Mouse (Mus musculus): ENCODE measurements at regions not wholly inside any gene's neighbourhood (a gene's known extent, or its start where the extent isn't known, plus 50 kb on each side); places are given as distances from the start of the nearest gene placed in this dataset.
A peak's percentile ranks its signal among the peaks of the same experiment; 100 is the strongest.
"Not testable (repeated sequence)": the region's sequence is repeated elsewhere in the genome, so short reads cannot be mapped to it uniquely, and the experiment has no call there.

GRCm38 (mm10) chr5:109842186-109842978, 80.8 kb upstream of the Gm15446 start:
- DNase-seq (ENCODE audit: low read depth, low spot score): not testable (repeated sequence)

- DNase-seq (ENCODE audit: low read depth, low spot score): not testable (repeated sequence)
Measured at GRCm38 (mm10) chr5:109844236-109844635, 79.0 kb upstream of the Gm15446 start.

GRCm38 (mm10) chr5:109844753-109845186, 78.4 kb upstream of the Gm15446 start:
- DNase-seq (ENCODE audit: low read depth, low spot score): no peak

- DNase-seq (ENCODE audit: low read depth, low spot score): not testable (repeated sequence)
Measured at GRCm38 (mm10) chr5:109851225-109851624, 72.0 kb upstream of the Gm15446 start.

- DNase-seq (ENCODE audit: low read depth, low spot score): no peak
Measured at GRCm38 (mm10) chr5:109860402-109860801, 62.8 kb upstream of the Gm15446 start.

- not testable (repeated sequence) for DNase-seq (ENCODE audit: low read depth, low spot score)
Measured at GRCm38 (mm10) chr5:109864517-109864916, 58.7 kb upstream of the Gm15446 start.

- no peak for DNase-seq (ENCODE audit: low read depth, low spot score)
Measured at GRCm38 (mm10) chr5:109865628-109866027, 57.6 kb upstream of the Gm15446 start.

GRCm38 (mm10) chr5:109866337-109867126, 56.7 kb upstream of the Gm15446 start:
- peak; percentile 79 for DNase-seq (ENCODE audit: low read depth, low spot score)

- not testable (repeated sequence) for DNase-seq (ENCODE audit: low read depth, low spot score)
Measured at GRCm38 (mm10) chr5:109867221-109867620, 56.0 kb upstream of the Gm15446 start.
